Mouse (Mus musculus): ENCODE data around the gene Wdr47.
"Not testable (repeated sequence)": the region's sequence is repeated elsewhere in the genome, so short reads cannot be mapped to it uniquely, and the experiment has no call there.

DNA sequence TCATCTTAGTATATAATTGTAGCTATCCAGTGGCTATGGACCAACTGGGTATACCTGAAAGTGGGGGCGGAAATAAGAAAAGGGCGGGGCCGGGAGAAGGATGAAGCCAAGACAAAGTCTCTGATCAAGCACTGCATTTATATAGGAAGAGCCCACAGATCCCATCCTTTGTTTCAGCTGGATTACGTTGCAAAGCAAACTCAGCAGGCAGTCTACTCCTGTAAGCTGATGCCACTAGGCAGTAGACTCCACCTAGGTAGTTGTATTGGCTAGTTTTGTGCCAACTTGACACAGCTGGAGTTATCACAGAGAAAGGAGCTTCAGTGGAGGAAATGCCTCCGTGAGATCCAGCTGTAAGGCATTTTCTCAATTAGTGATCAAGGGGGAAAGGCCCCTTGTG lies 56.6 kb downstream of the Wdr47 start:
- not testable (repeated sequence) for TF ChIP-seq CTCF, EP300 (IDR thresholded peaks at IDR 0.05; ENCODE audit: low read depth)

All from heart, postnatal 0 days (tissue).